Mouse (Mus musculus) lung, embryonic 16.5 days (tissue): ENCODE results near the gene Lias. TPM values are rescaled to one million over a fixed set of nuclear protein-coding genes. Genes with fewer than 3 reads are reported as not detected.
A peak's percentile ranks its signal among the peaks of the same experiment; 100 is the strongest.

Experiments used
- ATAC-seq: fragments of 200-750 bp; cut with Nextera tagmentation; 2 replicates; pipeline ENCODE4 v1.8.0; 2017; ENCODE audit warnings: low read depth, mild to moderate bottlenecking, moderate library complexity
- H3K27ac ChIP-seq: fragments of 300-500 bp; sonication (generic); 2 replicates; pipeline ENCODE4 v1.5.1; 2014; ENCODE audit warnings: mild to moderate bottlenecking, control low read depth, low read length
- H3K27me3 ChIP-seq: fragments of 300-500 bp; sonication (generic); 2 replicates; pipeline ENCODE4 v1.6.1; 2014; ENCODE audit warnings: low read depth, low read length, mixed read lengths; ENCODE audit not compliant: control insufficient read depth, insufficient read depth
- H3K36me3 ChIP-seq: fragments of 300-500 bp; sonication (generic); 2 replicates; pipeline ENCODE4 v1.6.1; 2014; ENCODE audit warnings: low read length; ENCODE audit not compliant: control insufficient read depth, insufficient read depth
- H3K4me1 ChIP-seq: fragments of 300-500 bp; sonication (generic); replicated peaks from 2 replicates; pipeline ENCODE4 v1.6.1; 2014; ENCODE audit warnings: low read length, mixed read lengths; ENCODE audit not compliant: control insufficient read depth, insufficient read depth
- H3K4me2 ChIP-seq: fragments of 300-500 bp; sonication (generic); 2 replicates; pipeline ENCODE4 v1.6.1; 2014; ENCODE audit warnings: low read depth, low read length, control low read depth
- H3K4me3 ChIP-seq: fragments of 300-500 bp; sonication (generic); 2 replicates; pipeline ENCODE4 v1.5.1; 2014; ENCODE audit warnings: mild to moderate bottlenecking, low read length, control low read depth
- H3K9ac ChIP-seq: fragments of 300-500 bp; sonication (generic); 2 replicates; pipeline ENCODE4 v1.6.1; 2014; ENCODE audit warnings: low read length, control low read depth
- H3K9me3 ChIP-seq: fragments of 300-500 bp; sonication (generic); 2 replicates; pipeline ENCODE4 v1.6.1; 2016; ENCODE audit warnings: low read length; ENCODE audit not compliant: control insufficient read depth
- WGBS: fragments of 180-500 bp; shearing (Covaris S2); extraction: QIAGEN DNeasy Blood & Tissue Kit; methylation state at CpG from one replicate; pipeline ENCODE4 v1.1.7; 2014; 5-methylcytosine and 5-hydroxymethylcytosine counted together
- polyA plus RNA-seq: library from polyadenylated mRNA; unstranded; fragments of >200 nt; fragmentation: Nextera tagmentation; extraction: Ambion mirVana; gene quantifications from 2 replicates; pipeline ENCODE4 v1.2.1, GENCODE M21; 2015

Gene Lias
- polyA plus RNA-seq, 1 experiment from 2014 or later = 55.7 TPM

DNA sequence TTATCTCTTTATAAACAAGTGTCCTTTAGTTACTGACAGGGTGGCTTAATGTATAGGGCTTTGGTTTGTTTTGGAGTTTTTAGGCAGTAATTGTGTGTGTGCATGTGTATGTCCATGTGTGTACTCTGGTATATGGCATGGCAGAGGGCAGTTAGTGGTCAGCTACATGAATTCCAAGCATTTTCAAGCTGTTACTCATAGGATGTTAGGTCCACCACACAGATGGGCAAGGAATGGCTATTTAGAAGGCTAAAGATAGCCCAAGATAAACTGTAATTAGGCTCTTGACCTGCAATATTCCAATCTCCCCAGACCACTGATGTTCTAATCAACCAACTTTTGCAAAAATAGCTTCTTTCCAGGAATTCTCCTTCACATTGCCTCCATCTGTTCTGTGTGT is 46.7 kb downstream of the Lias start:
- H3K4me3 ChIP-seq = no peak overlapping the region
- H3K27ac ChIP-seq = no peak overlapping the region
- no peak overlapping the region for H3K9ac ChIP-seq
- H3K27me3 ChIP-seq = no peaks in the 10 kb centered on the region
- H3K9me3 ChIP-seq = no peaks in the 10 kb centered on the region
- H3K36me3 ChIP-seq = no peaks in the 10 kb centered on the region
- H3K4me2 ChIP-seq = no peak overlapping the region
- no peak for ATAC-seq
- peaks cover 12% of the 10 kb centered on the region for H3K4me1 ChIP-seq

GRCm38 (mm10) chr5:65444981-65445380 is 53.7 kb downstream of the Lias start:
- ATAC-seq = peak; percentile 37
- Histone ChIP-seq H3K36me3 (0 out of 2 replicates have a peak, but pooled peaks cover 3% of the 10 kb centered on the region), H3K4me3 (no peak overlapping the region), H3K4me2 (no peak overlapping the region), H3K4me1 (peaks cover 2% of the 10 kb centered on the region), H3K27ac (no peak overlapping the region), H3K9me3 (no peaks in the 10 kb centered on the region), H3K9ac (no peak overlapping the region), H3K27me3 (no peaks in the 10 kb centered on the region)
- 38% methylated on average over 3 of the region's 6 CpGs for WGBS

- ATAC-seq = no peak
- Histone ChIP-seq H3K36me3 (0 out of 2 replicates have a peak, but pooled peaks cover 3% of the 10 kb centered on the region), H3K27ac (no peak overlapping the region), H3K9me3 (no peaks in the 10 kb centered on the region), H3K4me1 (peaks cover 2% of the 10 kb centered on the region), H3K4me2 (no peak overlapping the region), H3K9ac (no peak overlapping the region), H3K4me3 (no peak overlapping the region), H3K27me3 (no peaks in the 10 kb centered on the region)
- 59% methylated on average over 2 of the region's 2 CpGs for WGBS
Observed at GRCm38 (mm10) chr5:65446756-65447155, 55.5 kb downstream of the Lias start.

DNA sequence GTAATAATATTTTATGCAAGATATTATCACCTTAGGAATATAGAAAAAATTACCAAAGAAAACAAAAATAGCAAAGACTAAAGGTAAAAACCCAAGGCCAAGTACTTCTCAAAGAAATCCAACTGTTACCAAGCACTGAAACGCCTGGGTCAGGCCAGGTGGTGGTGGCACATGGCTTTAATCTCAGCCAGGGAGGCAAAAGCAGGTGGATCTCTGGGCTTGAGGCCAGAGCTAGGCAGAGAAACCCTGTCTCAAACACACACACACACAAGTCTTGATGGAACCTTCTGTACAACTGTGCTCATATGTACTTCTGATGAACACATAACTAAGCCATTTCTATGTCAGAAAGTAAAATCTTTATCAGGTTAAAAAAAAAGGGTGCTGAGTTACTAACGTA is 56.5 kb downstream of the Lias start:
- 0 out of 2 replicates have a peak, but pooled peaks cover 3% of the 10 kb centered on the region for H3K36me3 ChIP-seq
- no peaks in the 10 kb centered on the region for H3K9me3 ChIP-seq
- no peak for ATAC-seq
- H3K4me1 ChIP-seq = peaks cover 2% of the 10 kb centered on the region
- no peaks in the 10 kb centered on the region for H3K27me3 ChIP-seq
- H3K4me3 ChIP-seq = no peak overlapping the region
- H3K27ac ChIP-seq = no peak overlapping the region
- H3K9ac ChIP-seq = no peak overlapping the region
- no peak overlapping the region for H3K4me2 ChIP-seq
- 72% methylated on average over 2 of the region's 2 CpGs for WGBS

DNA sequence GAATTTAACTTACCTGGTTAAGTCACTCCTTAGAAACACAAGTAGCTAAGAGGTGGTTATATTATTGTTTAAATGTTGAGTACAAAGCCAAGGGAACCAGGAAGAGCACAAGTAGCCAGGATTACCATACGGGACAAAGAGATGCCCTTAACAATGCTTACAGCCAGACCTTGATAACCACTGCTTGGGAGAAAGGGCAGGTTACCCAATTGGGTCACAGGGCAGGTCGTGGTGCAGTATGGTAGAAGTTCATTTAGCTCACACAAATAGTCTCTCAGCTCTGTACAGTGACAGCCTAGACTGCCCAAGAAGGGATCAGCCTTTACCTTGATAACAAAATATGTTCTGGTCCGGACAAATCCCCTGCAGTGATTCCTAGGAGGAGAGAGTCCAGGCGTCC is 57.6 kb downstream of the Lias start:
- no peaks in the 10 kb centered on the region for H3K27me3 ChIP-seq
- H3K36me3 ChIP-seq = 0 out of 2 replicates have a peak, but pooled peaks cover 3% of the 10 kb centered on the region
- no peaks in the 10 kb centered on the region for H3K9me3 ChIP-seq
- ATAC-seq = no peak
- H3K4me2 ChIP-seq = no peak overlapping the region
- H3K9ac ChIP-seq = no peak overlapping the region
- WGBS = 71% methylated on average over 4 of the region's 4 CpGs
- H3K4me3 ChIP-seq = no peak overlapping the region
- H3K4me1 ChIP-seq = peaks cover 2% of the 10 kb centered on the region
- H3K27ac ChIP-seq = no peak overlapping the region

DNA sequence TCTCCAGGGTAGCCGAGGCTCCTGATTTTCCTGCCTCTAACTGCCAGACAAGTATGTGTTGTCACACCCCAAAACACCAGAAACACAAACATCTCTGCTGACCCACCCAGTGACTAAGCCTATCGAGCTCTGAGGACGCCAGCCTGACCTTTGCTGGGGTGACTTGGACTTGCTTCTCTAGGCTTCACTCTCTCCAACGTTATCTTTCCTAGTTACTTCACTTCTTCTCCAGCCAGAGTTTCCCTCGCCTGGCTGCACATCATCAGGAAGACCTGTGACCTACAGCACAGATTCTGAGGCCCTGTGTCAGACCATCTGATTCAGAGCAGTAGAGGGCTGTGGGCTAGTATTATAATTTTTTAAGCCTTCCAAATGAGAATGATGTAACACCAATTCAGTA is 63.5 kb downstream of the Lias start:
- H3K9ac ChIP-seq = no peak overlapping the region
- no peak for ATAC-seq
- H3K9me3 ChIP-seq = no peaks in the 10 kb centered on the region
- 33% methylated on average over 5 of the region's 5 CpGs for WGBS
- H3K36me3 ChIP-seq = no peaks in the 10 kb centered on the region
- H3K4me1 ChIP-seq = peaks cover 27% of the 10 kb centered on the region
- H3K4me3 ChIP-seq = no peak overlapping the region
- no peak overlapping the region for H3K27ac ChIP-seq
- H3K4me2 ChIP-seq = no peak overlapping the region
- no peaks in the 10 kb centered on the region for H3K27me3 ChIP-seq

DNA sequence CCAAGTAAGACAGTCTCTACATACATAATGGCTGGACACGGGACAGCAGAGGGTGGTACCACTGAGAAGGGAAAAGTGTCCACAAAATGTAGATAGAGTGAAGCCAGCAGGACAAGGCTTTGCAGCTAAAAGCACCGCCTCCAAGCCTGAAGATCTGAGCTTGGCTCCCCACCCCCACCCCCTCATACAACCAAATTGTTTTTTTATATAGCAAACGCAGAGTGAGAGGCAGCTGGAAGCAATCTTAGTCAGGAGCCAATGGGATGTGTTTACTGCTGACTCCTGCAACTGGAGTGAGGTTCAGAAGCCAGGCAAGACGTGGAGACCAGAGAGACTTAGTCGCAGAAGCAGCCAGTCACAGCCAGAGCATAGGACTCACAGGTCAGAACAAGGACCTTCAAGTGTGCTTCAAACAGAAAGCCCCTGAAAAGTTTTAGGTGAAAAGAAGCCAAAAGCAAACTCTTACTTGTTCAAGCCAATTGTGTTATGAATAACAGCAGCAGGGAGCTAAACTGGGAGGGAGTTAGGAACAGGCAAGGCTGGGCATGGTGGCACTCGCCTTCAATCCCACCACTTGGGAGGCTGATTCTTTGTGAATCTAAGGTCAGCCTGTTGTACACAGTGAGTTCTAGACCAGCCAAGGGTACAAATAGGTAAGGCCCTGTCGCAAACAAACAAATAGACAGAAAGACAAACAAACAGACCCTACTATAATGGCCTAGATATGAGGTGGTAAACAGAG is 66.0 kb downstream of the Lias start:
- Histone ChIP-seq H3K36me3 (no peaks in the 10 kb centered on the region), H3K9me3 (no peaks in the 10 kb centered on the region), H3K4me1 (peaks cover 27% of the 10 kb centered on the region), H3K27me3 (no peaks in the 10 kb centered on the region), H3K27ac (peak overlapping the region; percentile 94), H3K4me3 (no peak overlapping the region), H3K9ac (peak overlapping the region; percentile 31), H3K4me2 (no peak overlapping the region)
- WGBS = 33% methylated on average over 7 of the region's 7 CpGs
- peak; percentile 93 for ATAC-seq

DNA sequence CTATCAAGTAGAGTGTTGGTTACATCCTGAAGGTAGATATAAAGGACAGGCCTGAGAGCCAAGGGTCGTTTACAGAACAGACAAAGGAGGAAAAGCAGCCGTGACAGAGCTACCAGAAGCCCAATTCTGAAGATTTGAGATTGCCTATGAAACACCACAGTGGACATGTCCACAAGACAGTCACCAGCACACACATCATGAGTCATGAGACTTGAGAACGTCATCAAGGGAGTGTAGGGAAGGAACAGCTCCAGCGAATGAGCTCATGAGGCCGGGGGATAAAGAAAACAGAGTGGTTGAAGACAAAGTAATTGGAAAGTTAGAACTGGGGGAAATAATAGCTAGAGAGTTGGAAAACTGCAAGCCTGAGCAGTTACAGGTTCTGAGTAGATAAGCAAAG is 66.5 kb downstream of the Lias start:
- no peaks in the 10 kb centered on the region for H3K27me3 ChIP-seq
- 51% methylated on average over 5 of the region's 5 CpGs for WGBS
- no peaks in the 10 kb centered on the region for H3K36me3 ChIP-seq
- peaks cover 27% of the 10 kb centered on the region for H3K4me1 ChIP-seq
- H3K4me3 ChIP-seq = no peak overlapping the region
- no peaks in the 10 kb centered on the region for H3K9me3 ChIP-seq
- H3K9ac ChIP-seq = no peak overlapping the region
- H3K4me2 ChIP-seq = no peak overlapping the region
- 0 out of 2 replicates have a peak, but pooled peaks have one; percentile 2 for ATAC-seq
- H3K27ac ChIP-seq = peak overlapping the region; percentile 94

DNA sequence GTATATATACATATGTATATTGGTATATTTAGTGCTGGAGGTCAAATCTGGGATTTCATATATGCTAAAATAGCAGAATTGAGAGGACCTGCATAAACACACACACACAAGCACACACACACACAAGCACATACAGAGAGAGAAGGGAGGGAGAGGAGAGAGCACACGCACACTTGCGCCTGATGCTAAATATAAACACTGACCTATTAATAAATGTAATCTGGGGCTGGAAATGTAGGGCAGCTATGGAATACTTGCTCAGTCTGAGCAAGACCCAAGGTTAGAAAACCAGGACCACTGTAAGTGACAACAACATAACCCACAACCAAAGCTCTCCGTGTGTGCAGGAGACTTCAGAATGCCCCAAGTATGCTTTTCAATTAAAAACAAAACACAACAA is 68.2 kb downstream of the Lias start:
- Histone ChIP-seq H3K4me1 (peaks cover 27% of the 10 kb centered on the region), H3K27me3 (no peaks in the 10 kb centered on the region), H3K4me2 (no peak overlapping the region), H3K36me3 (no peaks in the 10 kb centered on the region), H3K4me3 (no peak overlapping the region), H3K27ac (no peak overlapping the region), H3K9me3 (no peaks in the 10 kb centered on the region), H3K9ac (no peak overlapping the region)
- WGBS = 56% methylated on average over 3 of the region's 3 CpGs
- no peak for ATAC-seq
